Mouse (Mus musculus): ENCODE measurements around the gene Mob1b. TPM values are rescaled to one million over a fixed set of nuclear protein-coding genes. Genes with fewer than 3 reads are reported as not detected.

Mob1b gene
- total RNA-seq, 2 experiments from 2014 or later: 25.8 to 29.9 TPM

Other genes with a start within 250 kb of the Mob1b start
- not detected for gene Enam, start 232.9 kb upstream of the Mob1b start, total RNA-seq (2021)
- gene Jchain, start 193.0 kb upstream of the Mob1b start, total RNA-seq (2021): under 1 TPM; 0.24 to 0.43 TPM
- gene Utp3, start 166.4 kb upstream of the Mob1b start, total RNA-seq (2021): 10 to 100 TPM; 22.5 to 23.4 TPM
- gene Rufy3, start 155.8 kb upstream of the Mob1b start, total RNA-seq (2021): 1 to 10 TPM; 7.0 to 8.4 TPM
- 100 to 1,000 TPM; 112 to 120 TPM for gene Grsf1, start 44.7 kb upstream of the Mob1b start, total RNA-seq (2021)
- gene Dck, start 44.1 kb downstream of the Mob1b start, total RNA-seq (2021): 1 to 10 TPM; 2.6 to 3.8 TPM
- 1 to 10 TPM; 4.7 to 6.0 TPM for gene Slc4a4, start 166.0 kb downstream of the Mob1b start, total RNA-seq (2021)

Measured in gastrocnemius, postnatal 14 days (tissue).